Mouse (Mus musculus) heart, embryonic 10.5 days (tissue): ENCODE data around the gene Fgfr2. TPM values are rescaled to one million over a fixed set of nuclear protein-coding genes. Genes with fewer than 3 reads are reported as not detected.
A peak's percentile ranks its signal among the peaks of the same experiment; 100 is the strongest.

ENCODE experiments used
- DNase-seq: peaks from one replicate; pipeline ENCODE4 v3.0.0-alpha.2; 2017; ENCODE audit warnings: low spot score
- H3K27ac ChIP-seq: fragments of 300-500 bp; sonication (generic); 2 replicates; pipeline ENCODE4 v1.5.1; 2016; ENCODE audit warnings: mild to moderate bottlenecking
- H3K27me3 ChIP-seq: fragments of 300-500 bp; sonication (generic); 2 replicates; pipeline ENCODE4 v1.6.1; 2016; ENCODE audit warnings: mild to moderate bottlenecking; ENCODE audit not compliant: poor library complexity, insufficient read depth, severe bottlenecking
- H3K36me3 ChIP-seq: fragments of 300-500 bp; sonication (generic); 2 replicates; pipeline ENCODE4 v1.6.1; 2016; ENCODE audit warnings: mild to moderate bottlenecking, moderate library complexity
- H3K4me1 ChIP-seq: fragments of 300-500 bp; sonication (generic); 2 replicates; pipeline ENCODE4 v1.6.1; 2016; ENCODE audit warnings: mild to moderate bottlenecking
- H3K4me3 ChIP-seq: fragments of 300-500 bp; sonication (generic); 2 replicates; pipeline ENCODE4 v1.5.1; 2016; ENCODE audit warnings: mild to moderate bottlenecking, moderate library complexity
- H3K9me3 ChIP-seq: fragments of 300-500 bp; sonication (generic); 2 replicates; pipeline ENCODE4 v1.6.1; 2016; ENCODE audit warnings: mild to moderate bottlenecking, moderate library complexity
- WGBS: fragments of 180-500 bp; shearing (Covaris S2); methylation state at CpG from one replicate; pipeline ENCODE4 v1.1.7; 2016; 5-methylcytosine and 5-hydroxymethylcytosine counted together
- polyA plus RNA-seq: library from polyadenylated mRNA; unstranded; fragments of >200 nt; fragmentation: Nextera tagmentation; extraction: Ambion mirVana; gene quantifications from 2 replicates; pipeline ENCODE4 v1.2.1, GENCODE M21; 2016

The Fgfr2 gene
- polyA plus RNA-seq, 1 experiment from 2014 or later, result 46.6 TPM

DNA sequence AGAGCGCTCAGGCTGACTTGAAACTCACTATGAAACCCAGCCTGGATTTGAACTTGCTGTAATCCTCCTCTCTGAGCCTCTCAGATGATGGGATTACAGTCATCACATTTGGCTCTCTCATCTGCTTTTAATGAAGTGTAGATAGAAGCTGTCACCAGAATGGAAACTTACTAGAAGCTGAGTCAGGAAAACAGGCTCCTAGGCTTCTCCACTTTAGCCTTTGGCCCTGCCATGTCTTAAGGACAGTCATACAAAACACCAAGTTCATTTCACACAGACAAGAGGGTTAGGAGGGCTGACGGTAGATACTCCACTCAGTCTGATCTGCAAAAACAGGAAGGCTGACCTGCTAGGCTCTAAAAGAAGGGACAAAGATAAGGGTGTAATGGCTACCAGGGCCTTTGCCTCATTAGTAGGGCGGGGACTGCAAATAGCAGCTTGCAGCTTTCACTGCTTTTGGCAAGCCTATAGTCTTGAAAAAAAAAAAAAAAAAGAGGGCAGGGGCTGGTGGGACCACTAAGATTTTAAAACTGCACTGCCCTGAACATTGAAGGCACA lies 357.4 kb downstream of the Fgfr2 start:
- no peaks in the 10 kb centered on the region for H3K9me3 ChIP-seq
- peaks cover 19% of the 10 kb centered on the region for H3K4me1 ChIP-seq
- H3K4me3 ChIP-seq, result no peak overlapping the region
- peak overlapping the region; percentile 69; the same call in 1 of the 2 replicates for H3K27ac ChIP-seq
- peaks cover 24% of the 10 kb centered on the region for H3K36me3 ChIP-seq
- H3K27me3 ChIP-seq, result no peaks in the 10 kb centered on the region
- no peak for DNase-seq
- 54% methylated on average over 3 of the region's 3 CpGs for WGBS

DNA sequence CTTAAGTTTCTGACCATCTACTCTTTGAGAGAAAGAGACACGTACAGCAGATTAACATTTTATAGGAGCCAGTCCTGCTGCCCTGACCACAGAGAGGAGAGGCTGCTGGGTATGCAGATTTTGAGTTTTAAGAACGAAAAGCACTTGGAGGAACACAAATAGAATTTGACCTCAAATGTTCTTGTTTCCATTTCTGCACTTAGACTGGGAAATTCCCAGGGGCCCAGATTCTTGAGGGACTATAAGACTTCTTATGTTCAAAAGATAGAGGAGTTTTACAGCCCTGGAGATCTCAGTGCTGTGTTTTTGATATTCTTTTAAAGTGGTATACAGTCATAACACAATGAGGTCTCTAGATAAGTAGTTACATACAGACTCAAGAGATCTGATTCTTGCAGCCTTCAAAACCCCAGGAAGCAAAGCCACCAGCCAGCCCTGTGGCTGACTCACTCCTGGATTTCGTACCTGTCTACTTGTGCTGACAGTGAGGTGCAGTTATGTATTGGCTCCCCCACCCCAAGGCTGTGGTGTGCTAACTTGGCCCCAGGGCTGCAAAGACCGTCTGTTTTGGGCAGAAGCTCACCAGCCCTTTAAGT lies 358.2 kb downstream of the Fgfr2 start:
- Histone ChIP-seq H3K4me3 (no peak overlapping the region), H3K9me3 (no peaks in the 10 kb centered on the region), H3K36me3 (peaks cover 23% of the 10 kb centered on the region; the same call in 1 of the 2 replicates), H3K27ac (no peak overlapping the region), H3K27me3 (no peaks in the 10 kb centered on the region), H3K4me1 (peaks cover 19% of the 10 kb centered on the region)
- no peak for DNase-seq
- 69% methylated on average over 4 of the region's 4 CpGs for WGBS

DNA sequence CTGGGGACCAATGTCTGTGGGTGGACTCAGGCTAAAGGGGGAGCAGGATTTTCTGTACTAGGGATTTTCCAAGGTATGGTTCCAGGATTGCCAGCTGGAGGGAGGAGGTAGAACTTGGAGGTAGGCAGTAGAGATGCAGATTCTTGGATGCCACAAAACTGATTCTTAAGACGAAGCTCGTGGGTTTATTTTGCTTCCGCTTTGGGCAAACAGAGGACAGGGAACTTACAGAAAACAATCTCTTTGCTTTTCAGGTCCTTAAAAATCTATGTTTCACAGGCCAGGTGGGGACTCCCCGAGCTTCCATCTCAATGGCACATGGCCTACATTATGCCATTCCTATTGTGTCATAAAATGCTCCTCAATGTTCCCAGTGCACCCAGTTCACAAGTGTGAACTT lies 358.8 kb downstream of the Fgfr2 start:
- H3K9me3 ChIP-seq, result no peaks in the 10 kb centered on the region
- H3K27ac ChIP-seq, result no peak overlapping the region
- H3K27me3 ChIP-seq, result no peaks in the 10 kb centered on the region
- DNase-seq, result no peak
- H3K4me3 ChIP-seq, result no peak overlapping the region
- H3K36me3 ChIP-seq, result peaks cover 24% of the 10 kb centered on the region
- WGBS, result 93% methylated on average over 4 of the region's 4 CpGs
- peaks cover 19% of the 10 kb centered on the region for H3K4me1 ChIP-seq

DNA sequence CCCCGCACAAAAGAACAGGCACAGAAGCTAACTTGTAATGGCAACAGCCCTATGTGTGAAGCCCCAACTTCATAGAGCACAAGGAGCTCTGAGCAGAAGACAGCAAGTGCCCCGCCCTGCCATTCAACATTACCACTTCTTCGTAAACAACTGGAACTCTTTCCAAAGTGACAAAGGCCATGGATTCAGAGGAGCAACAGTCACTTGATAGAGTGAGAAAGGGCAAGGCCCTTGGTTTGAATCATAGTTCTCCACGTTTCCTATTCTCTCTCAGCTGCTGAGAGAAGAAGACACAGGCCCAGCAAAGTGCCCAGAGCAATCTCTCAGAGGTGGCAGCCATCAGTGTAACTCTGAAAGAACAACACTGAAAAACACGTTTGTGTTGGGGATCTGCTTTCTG lies 359.2 kb downstream of the Fgfr2 start:
- Histone ChIP-seq H3K9me3 (no peaks in the 10 kb centered on the region), H3K27ac (no peak overlapping the region), H3K4me3 (no peak overlapping the region), H3K4me1 (peaks cover 19% of the 10 kb centered on the region), H3K36me3 (peaks cover 25% of the 10 kb centered on the region), H3K27me3 (no peaks in the 10 kb centered on the region)
- 86% methylated on average over 5 of the region's 5 CpGs for WGBS
- no peak for DNase-seq

DNA sequence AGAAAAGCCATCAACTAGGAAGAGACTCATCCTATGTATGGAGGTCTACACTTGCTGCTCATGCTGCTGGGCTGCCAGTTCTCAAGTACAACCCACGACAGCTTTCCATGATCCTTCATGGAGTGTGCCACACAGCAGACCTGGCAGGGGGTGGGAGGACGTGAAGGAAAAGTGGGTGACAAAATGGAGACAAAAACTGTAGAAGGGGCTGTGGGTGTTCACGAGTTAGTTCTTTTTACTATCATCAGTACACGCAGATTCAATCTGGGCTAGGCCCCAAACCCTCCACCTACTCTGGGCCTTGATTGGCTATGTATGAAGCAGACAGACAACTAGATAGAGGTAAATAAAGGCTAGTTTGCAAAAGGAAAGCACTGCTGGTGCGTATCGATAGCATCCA lies 359.8 kb downstream of the Fgfr2 start:
- no peak overlapping the region for H3K4me3 ChIP-seq
- H3K27me3 ChIP-seq, result no peaks in the 10 kb centered on the region
- DNase-seq, result no peak
- 91% methylated on average over 6 of the region's 6 CpGs for WGBS
- H3K4me1 ChIP-seq, result peaks cover 19% of the 10 kb centered on the region
- no peak overlapping the region for H3K27ac ChIP-seq
- H3K9me3 ChIP-seq, result no peaks in the 10 kb centered on the region
- H3K36me3 ChIP-seq, result peaks cover 29% of the 10 kb centered on the region

DNA sequence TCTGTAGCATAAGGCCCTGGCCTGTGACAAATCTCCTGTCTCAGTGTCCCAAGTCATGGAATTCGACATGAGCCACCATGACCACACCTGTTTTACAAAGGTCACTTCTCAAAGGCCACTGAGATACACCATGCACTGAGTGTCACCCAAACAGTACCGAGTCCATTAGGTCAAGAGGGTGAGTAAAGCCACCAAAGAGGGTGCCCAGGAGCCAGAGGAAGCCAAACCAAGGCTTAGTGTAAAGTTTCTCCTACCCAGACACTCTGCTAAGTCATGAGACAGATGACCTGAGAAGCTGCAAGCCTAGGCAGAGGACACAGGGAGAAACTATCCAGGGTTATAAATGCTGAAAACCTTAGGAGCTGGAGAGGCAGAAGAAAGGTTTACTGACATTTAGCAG lies 361.7 kb downstream of the Fgfr2 start:
- Histone ChIP-seq H3K9me3 (no peaks in the 10 kb centered on the region), H3K27ac (no peak overlapping the region), H3K4me3 (no peak overlapping the region), H3K36me3 (peaks cover 48% of the 10 kb centered on the region), H3K27me3 (no peaks in the 10 kb centered on the region), H3K4me1 (peaks cover 13% of the 10 kb centered on the region)
- WGBS, result 88% methylated on average over 2 of the region's 2 CpGs
- no peak for DNase-seq

DNA sequence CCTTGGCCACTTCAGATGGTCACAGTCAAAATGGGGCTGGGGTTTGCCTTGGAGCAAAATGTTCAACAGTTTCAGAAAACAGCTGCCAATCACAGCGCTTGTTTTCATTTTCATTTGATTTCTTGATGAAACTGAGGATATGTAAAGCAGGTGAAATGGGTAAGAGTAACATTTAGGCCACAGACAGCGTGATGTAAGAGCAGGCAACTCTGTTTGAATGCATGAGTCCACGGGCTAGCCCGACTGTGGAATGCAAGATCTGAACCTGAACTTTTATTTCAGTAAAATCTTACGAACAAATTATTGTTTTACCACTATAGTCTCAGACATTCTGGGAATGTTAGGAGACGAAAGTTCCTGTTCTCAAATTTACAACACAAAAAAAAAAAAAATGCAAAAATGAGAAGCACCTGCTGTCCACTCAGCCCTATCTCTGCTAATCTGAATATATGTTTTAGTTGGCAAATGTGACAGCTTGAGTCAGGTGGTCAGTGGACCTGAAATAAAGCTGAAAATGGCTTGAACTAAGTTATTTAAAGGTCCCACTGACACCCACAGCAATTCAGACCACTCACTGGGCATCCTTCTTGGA lies 362.5 kb downstream of the Fgfr2 start:
- Histone ChIP-seq H3K36me3 (peaks cover 48% of the 10 kb centered on the region), H3K27me3 (no peaks in the 10 kb centered on the region), H3K4me1 (peaks cover 11% of the 10 kb centered on the region), H3K27ac (no peak overlapping the region), H3K4me3 (no peak overlapping the region), H3K9me3 (no peaks in the 10 kb centered on the region)
- WGBS, result 90% methylated on average over 6 of the region's 6 CpGs
- no peak for DNase-seq

DNA sequence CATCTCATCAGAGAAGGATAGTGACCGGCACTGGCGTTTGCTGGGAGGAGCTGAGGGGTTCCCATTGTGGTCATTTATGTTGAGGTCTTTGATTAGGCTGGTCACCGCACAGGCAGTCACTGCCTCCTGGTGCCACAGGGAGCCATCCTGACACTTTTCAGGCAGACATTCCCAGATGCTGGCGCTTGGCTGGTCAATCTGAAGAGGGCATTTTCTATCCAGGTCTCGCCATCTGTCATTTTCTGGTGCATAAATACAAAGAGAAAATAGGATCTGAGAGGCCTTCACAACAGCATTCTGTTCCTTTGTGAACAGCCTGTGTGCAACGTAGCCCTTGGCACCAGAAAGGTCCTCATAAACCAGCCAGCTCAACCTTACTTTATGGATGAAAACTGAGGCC lies 363.2 kb downstream of the Fgfr2 start:
- 92% methylated on average over 6 of the region's 6 CpGs for WGBS
- peaks cover 48% of the 10 kb centered on the region for H3K36me3 ChIP-seq

DNA sequence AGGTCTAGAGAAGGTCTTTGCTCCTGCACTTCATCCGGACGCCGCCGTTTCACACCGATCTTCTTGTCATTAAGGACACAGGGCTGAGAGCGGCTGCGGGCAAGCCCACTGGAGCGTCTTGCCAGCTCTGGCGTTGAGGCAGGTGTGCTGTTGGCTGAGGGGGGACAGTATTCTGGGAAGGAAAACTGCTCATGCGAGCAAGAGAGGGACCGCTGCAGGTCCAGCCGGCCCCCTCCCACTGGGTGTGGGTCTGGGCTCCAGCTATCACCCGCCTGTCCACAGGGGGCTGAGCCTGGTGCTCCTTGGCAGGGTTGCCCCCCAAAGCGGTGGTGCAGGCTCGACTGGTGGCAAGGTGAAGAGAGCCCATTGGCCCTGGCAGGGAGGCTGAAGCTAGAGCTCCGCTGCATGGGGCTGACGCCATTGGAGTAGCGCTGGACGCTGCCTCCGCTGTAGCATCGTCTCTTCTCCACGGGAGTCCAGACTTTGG lies 363.7 kb downstream of the Fgfr2 start:
- no peak for DNase-seq
- H3K27ac ChIP-seq, result no peak overlapping the region
- H3K4me3 ChIP-seq, result no peak overlapping the region
- H3K9me3 ChIP-seq, result no peaks in the 10 kb centered on the region
- H3K36me3 ChIP-seq, result peaks cover 48% of the 10 kb centered on the region
- WGBS, result 91% methylated on average over 22 of the region's 22 CpGs
- H3K27me3 ChIP-seq, result no peaks in the 10 kb centered on the region
- H3K4me1 ChIP-seq, result peaks cover 14% of the 10 kb centered on the region

More for the DNA sequence above, 363.2 kb downstream of the Fgfr2 start:
- DNase-seq, result no peak
- Histone ChIP-seq H3K9me3 (no peaks in the 10 kb centered on the region), H3K27me3 (no peaks in the 10 kb centered on the region), H3K27ac (no peak overlapping the region), H3K4me1 (peaks cover 9% of the 10 kb centered on the region), H3K4me3 (no peak overlapping the region)

DNA sequence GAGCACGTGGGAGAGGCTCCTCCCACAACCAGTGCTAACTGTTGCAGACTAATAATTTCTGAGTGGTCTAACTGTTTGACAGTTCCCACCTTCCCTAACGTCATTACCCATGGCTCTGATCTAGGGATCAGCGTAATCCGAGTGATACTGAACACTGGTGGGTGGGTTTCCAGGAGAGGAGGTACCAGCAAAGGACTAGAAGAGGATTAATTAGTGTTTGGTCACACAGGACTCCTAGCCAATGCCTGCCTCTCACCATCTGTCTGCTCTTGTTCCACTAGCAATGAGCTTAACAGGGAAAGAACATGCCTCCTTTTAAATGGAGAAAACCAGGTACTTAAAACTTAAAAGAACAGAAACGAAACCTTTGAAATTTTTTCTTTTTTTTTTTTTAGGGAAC lies 364.3 kb downstream of the Fgfr2 start:
- Histone ChIP-seq H3K27ac (no peak overlapping the region), H3K36me3 (peaks cover 46% of the 10 kb centered on the region), H3K9me3 (no peaks in the 10 kb centered on the region), H3K27me3 (no peaks in the 10 kb centered on the region), H3K4me3 (no peak overlapping the region), H3K4me1 (peaks cover 20% of the 10 kb centered on the region)
- WGBS, result 80% methylated on average over 5 of the region's 5 CpGs
- DNase-seq, result no peak

GRCm38 (mm10) chr7:132756325-132756724 lies 366.8 kb downstream of the Fgfr2 start:
- H3K9me3 ChIP-seq, result no peaks in the 10 kb centered on the region
- H3K4me3 ChIP-seq, result no peak overlapping the region
- no peaks in the 10 kb centered on the region for H3K27me3 ChIP-seq
- DNase-seq, result no peak
- 82% methylated on average over 5 of the region's 5 CpGs for WGBS
- no peak overlapping the region for H3K27ac ChIP-seq
- peaks cover 34% of the 10 kb centered on the region for H3K4me1 ChIP-seq
- H3K36me3 ChIP-seq, result peaks cover 38% of the 10 kb centered on the region

GRCm38 (mm10) chr7:132754389-132754750 lies 368.8 kb downstream of the Fgfr2 start:
- Histone ChIP-seq H3K9me3 (no peaks in the 10 kb centered on the region), H3K27ac (peak overlapping the region; percentile 24; the same call in 1 of the 2 replicates), H3K4me1 (peaks cover 34% of the 10 kb centered on the region), H3K36me3 (peaks cover 41% of the 10 kb centered on the region), H3K4me3 (no peak overlapping the region), H3K27me3 (no peaks in the 10 kb centered on the region)
- WGBS, result 51% methylated on average over 3 of the region's 3 CpGs
- DNase-seq, result no peak

DNA sequence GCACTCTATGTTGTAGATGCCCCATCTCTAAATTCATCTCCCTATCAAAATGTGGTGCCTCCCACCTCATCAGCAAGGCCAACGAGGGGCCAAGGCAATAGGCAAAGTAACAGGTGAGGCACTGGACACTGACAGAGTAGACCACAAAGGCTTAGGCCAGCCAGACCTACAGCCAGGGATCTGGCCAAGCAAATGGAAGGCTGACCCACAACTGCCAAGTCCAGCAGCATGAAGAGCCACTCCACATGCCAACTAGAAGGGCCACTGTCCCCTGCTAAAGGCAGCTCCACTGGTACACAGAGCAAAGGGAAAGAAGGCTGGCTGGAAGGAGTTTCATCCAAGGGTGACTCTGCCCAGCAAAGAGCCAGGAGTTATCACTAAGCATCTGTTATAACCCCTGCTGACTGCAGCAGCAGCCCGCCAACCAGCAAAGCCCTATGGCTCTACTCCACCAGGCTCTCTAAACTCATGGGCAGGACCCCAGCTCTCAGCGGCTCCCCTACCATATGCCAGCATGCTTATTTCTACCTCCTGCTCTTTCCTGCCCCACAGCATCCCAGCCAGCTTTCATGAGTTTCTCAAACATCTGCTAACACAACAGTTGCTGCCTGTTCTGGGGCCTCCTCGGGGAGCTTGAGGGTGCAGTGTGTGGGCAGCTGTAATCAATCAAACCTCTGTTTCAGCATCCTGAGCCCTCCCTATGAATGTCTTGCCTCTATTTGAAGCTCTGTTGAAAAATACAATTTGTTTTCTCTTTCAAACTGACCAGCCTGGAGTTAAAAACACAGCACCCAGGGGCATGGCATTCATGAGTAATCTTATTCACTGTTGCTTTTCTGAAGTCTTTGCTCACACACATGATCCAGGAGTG lies 369.4 kb downstream of the Fgfr2 start:
- Histone ChIP-seq H3K36me3 (peaks cover 36% of the 10 kb centered on the region), H3K27ac (peak overlapping the region; percentile 24; the same call in 1 of the 2 replicates), H3K4me1 (peaks cover 34% of the 10 kb centered on the region), H3K4me3 (no peak overlapping the region), H3K9me3 (no peaks in the 10 kb centered on the region), H3K27me3 (no peaks in the 10 kb centered on the region)
- DNase-seq, result no peak
- 58% methylated on average over 4 of the region's 4 CpGs for WGBS
